ENCODE assay signal across 8 mouse cellular contexts in genomic region chr15:79440223-79440622, GRCm38 (mm10). TPM values are rescaled to one million over a fixed set of nuclear protein-coding genes. Genes with fewer than 3 reads are reported as not detected.
A peak's percentile ranks its signal among the peaks of the same experiment; 100 is the strongest.
DNase-seq lines count a peak whose midpoint lies in the region; ATAC-seq and TF ChIP-seq lines count a peak whose summit lies in the region.

No protein-coding gene starts in this region.

- H3K9me3 ChIP-seq in ES-Bruce4 (replicated peaks; ENCODE audit: control insufficient read depth, insufficient read depth, low read length, poor library complexity, severe bottlenecking): no peaks in the 10 kb centered on the region
- H3K9me3 ChIP-seq in forebrain, embryonic 15.5 days: no peaks in the 10 kb centered on the region

- H3K27ac ChIP-seq in ES-Bruce4 (ENCODE audit: insufficient read depth, low read length): no peak overlapping the region
- H3K27ac ChIP-seq in bone marrow macrophage, adult 2 months (ENCODE audit: insufficient read depth, low read depth, low read length): peak overlapping the region; percentile 63
- no peak overlapping the region; the same call in 1 of the 2 replicates for H3K27ac ChIP-seq in forebrain, embryonic 15.5 days (replicated peaks)

- no peak overlapping the region for H3K4me3 ChIP-seq in ES-Bruce4 (ENCODE audit: low read depth, low read length)
- peak overlapping the region; percentile 93 for H3K4me3 ChIP-seq in bone marrow macrophage, adult 2 months (ENCODE audit: insufficient read depth, low read length)
- peak overlapping the region; percentile 83 for H3K4me3 ChIP-seq in forebrain, embryonic 15.5 days

- no peaks in the 10 kb centered on the region for H3K27me3 ChIP-seq in ES-Bruce4 (ENCODE audit: control insufficient read depth, insufficient read depth, low read length, poor library complexity, severe bottlenecking)
- H3K27me3 ChIP-seq in forebrain, embryonic 15.5 days: no peaks in the 10 kb centered on the region

- H3K9ac ChIP-seq in ES-Bruce4 (ENCODE audit: low read depth, poor library complexity, severe bottlenecking): peak overlapping the region; percentile 95; the same call in 1 of the 2 replicates
- peak overlapping the region; percentile 100 for H3K9ac ChIP-seq in forebrain, embryonic 15.5 days (replicated peaks)

- peak; percentile 50 to 62 for DNase-seq in layer of hippocampus, postnatal 36 days
- DNase-seq in lung, postnatal 4 days: peak; percentile 55 to 70
- DNase-seq in skeletal muscle tissue, adult 2 months (ENCODE audit: low read depth, low spot score): peak; percentile 75
- no peak for DNase-seq in spleen, postnatal 4 days (ENCODE audit: low spot score in 2 of 2)

- H3K4me2 ChIP-seq in forebrain, embryonic 15.5 days (replicated peaks): peak overlapping the region; percentile 90

- 35% methylated on average over 4 of the region's 4 CpGs for WGBS in forebrain, embryonic 15.5 days

- TF ChIP-seq POLR2A in ES-Bruce4 (IDR thresholded peaks at IDR 0.05; ENCODE audit: insufficient read depth, low read length): no peak
- TF ChIP-seq POLR2A in bone marrow macrophage, adult 2 months (IDR thresholded peaks at IDR 0.05; ENCODE audit: borderline replicate concordance, low read depth, low read length): no peak

- peaks cover 34% of the 10 kb centered on the region for H3K4me1 ChIP-seq in ES-Bruce4 (ENCODE audit: control insufficient read depth, insufficient read depth, low read length)
- H3K4me1 ChIP-seq in bone marrow macrophage, adult 2 months (ENCODE audit: control insufficient read depth, insufficient read depth, low read length): peaks cover 68% of the 10 kb centered on the region
- H3K4me1 ChIP-seq in forebrain, embryonic 15.5 days: peaks cover 67% of the 10 kb centered on the region

- H3K36me3 ChIP-seq in ES-Bruce4 (ENCODE audit: control insufficient read depth, insufficient read depth, low read length, poor library complexity, severe bottlenecking): no peaks in the 10 kb centered on the region
- H3K36me3 ChIP-seq in forebrain, embryonic 15.5 days: peaks cover 31% of the 10 kb centered on the region

- no peak for TF ChIP-seq CTCF in ES-Bruce4 (IDR thresholded peaks at IDR 0.05; ENCODE audit: low read depth, low read length)
- no peak for TF ChIP-seq CTCF in bone marrow macrophage, adult 2 months (IDR thresholded peaks at IDR 0.05; ENCODE audit: low read depth, low read length)

- no peak for TF ChIP-seq EP300 in ES-Bruce4 (IDR thresholded peaks at IDR 0.05; ENCODE audit: insufficient read depth, low read depth, low read length)

- no peak for ATAC-seq in forebrain, embryonic 15.5 days (replicated peaks)
- peak; percentile 34 to 54 for ATAC-seq in hematopoietic stem cell, adult 5-6 weeks (replicated peaks in 1 of 2; ENCODE audit: insufficient read depth in 1 of 2, low FRiP score in 2 of 2, low TSS enrichment in 1 of 2, low read depth in 1 of 2, poor library complexity in 2 of 2, severe bottlenecking in 2 of 2)

RNA-seq across cellular contexts. Expression of gene Csnk1e, which starts 15.1 kb away (rescaled TPM):
- 113 and 116 TPM in 2 replicates for polyA plus RNA-seq in ES-Bruce4 (2011; ENCODE audit: insufficient read depth, insufficient read length, low read depth, missing spikeins)
- 60.7 and 61.8 TPM in 2 replicates for polyA plus RNA-seq in bone marrow macrophage, adult 2 months (2012; ENCODE audit: insufficient read depth, insufficient read length, missing spikeins)
- polyA plus RNA-seq in forebrain, embryonic 15.5 days (2015; fragmentation: Nextera tagmentation; extraction: Ambion mirVana): 316 and 323 TPM in 2 replicates
- total RNA-seq in hematopoietic stem cell, adult 5-6 weeks (2017): 55.3 and 55.5 TPM in 2 replicates
- total RNA-seq in layer of hippocampus, postnatal 36 days (2021): 100 to 1,000 TPM; 111 to 120 TPM

RNA-seq across cellular contexts. Expression of gene Tmem184b, which starts 36.9 kb away (rescaled TPM):
- 50.7 and 59.6 TPM in 2 replicates for polyA plus RNA-seq in ES-Bruce4 (2011; ENCODE audit: insufficient read depth, insufficient read length, low read depth, missing spikeins)
- 48.1 and 51.2 TPM in 2 replicates for polyA plus RNA-seq in bone marrow macrophage, adult 2 months (2012; ENCODE audit: insufficient read depth, insufficient read length, missing spikeins)
- 37.5 and 40.8 TPM in 2 replicates for polyA plus RNA-seq in forebrain, embryonic 15.5 days (2015; fragmentation: Nextera tagmentation; extraction: Ambion mirVana)
- 3.5 and 6.5 TPM in 2 replicates for total RNA-seq in hematopoietic stem cell, adult 5-6 weeks (2017)
- 10 to 100 TPM; 50.5 to 51.0 TPM for total RNA-seq in layer of hippocampus, postnatal 36 days (2021)

Comparison
In these comparisons a context has a peak if more than half of its experiments do, and no peak if none do; other contexts are left out.
1. DNase-seq: peak in layer of hippocampus, postnatal 36 days (2 of 2), lung, postnatal 4 days (2 of 2) and skeletal muscle tissue, adult 2 months (single experiment); none in spleen, postnatal 4 days (0 of 2).